Mouse (Mus musculus) frontal cortex, postnatal 14 days (tissue): ENCODE measurements around the gene Tmem170b.

ENCODE experiments used
- DNase-seq, 2 experiments: peaks; one replicate each; pipeline ENCODE4 v3.0.0; 2022; ENCODE audit warnings: low spot score in 2 of 2

Gene Tmem170b

GRCm38 (mm10) chr13:41614539-41614938, 8.8 kb downstream of the Tmem170b start:
- no peak for DNase-seq

GRCm38 (mm10) chr13:41614982-41615381, 9.3 kb downstream of the Tmem170b start:
- DNase-seq: no peak

GRCm38 (mm10) chr13:41619470-41619869, 13.8 kb downstream of the Tmem170b start:
- no peak for DNase-seq

- no peak for DNase-seq
Observed at GRCm38 (mm10) chr13:41620132-41620531, 14.4 kb downstream of the Tmem170b start.

GRCm38 (mm10) chr13:41624123-41624522, 18.4 kb downstream of the Tmem170b start:
- DNase-seq: no peak

GRCm38 (mm10) chr13:41625248-41625647, 19.5 kb downstream of the Tmem170b start:
- no peak for DNase-seq

- no peak for DNase-seq
Observed at GRCm38 (mm10) chr13:41627277-41627916, 21.7 kb downstream of the Tmem170b start.

GRCm38 (mm10) chr13:41634401-41634818, 28.7 kb downstream of the Tmem170b start:
- peak; percentile 51 to 73 for DNase-seq

GRCm38 (mm10) chr13:41638083-41638482, 32.4 kb downstream of the Tmem170b start:
- DNase-seq: no peak

- peak in 1 of 2 experiments; percentile 79 for DNase-seq
Observed at GRCm38 (mm10) chr13:41642851-41643250, 37.1 kb downstream of the Tmem170b start.

- no peak for DNase-seq
Observed at GRCm38 (mm10) chr13:41643798-41644197, 38.1 kb downstream of the Tmem170b start.

GRCm38 (mm10) chr13:41644591-41645482, 39.1 kb downstream of the Tmem170b start:
- no peak for DNase-seq

- DNase-seq: no peak
Observed at GRCm38 (mm10) chr13:41645483-41645859, 39.8 kb downstream of the Tmem170b start.

GRCm38 (mm10) chr13:41647976-41648375, 42.3 kb downstream of the Tmem170b start:
- DNase-seq: no peak

- no peak for DNase-seq
Observed at GRCm38 (mm10) chr13:41650665-41651064, 45.0 kb downstream of the Tmem170b start.

- no peak for DNase-seq
Observed at GRCm38 (mm10) chr13:41653791-41654190, 48.1 kb downstream of the Tmem170b start.

GRCm38 (mm10) chr13:41655576-41656090, 49.9 kb downstream of the Tmem170b start:
- DNase-seq: no peak

- DNase-seq: no peak
Observed at GRCm38 (mm10) chr13:41660052-41660793, 54.5 kb downstream of the Tmem170b start.

- no peak for DNase-seq
Observed at GRCm38 (mm10) chr13:41661116-41661515, 55.4 kb downstream of the Tmem170b start.

GRCm38 (mm10) chr13:41662401-41663070, 56.8 kb downstream of the Tmem170b start:
- no peak for DNase-seq

- no peak for DNase-seq
Observed at GRCm38 (mm10) chr13:41663501-41664195, 57.9 kb downstream of the Tmem170b start.
